Mouse (Mus musculus) neural tube, embryonic 13.5 days (tissue): Measurements from ENCODE around the gene Mapk8ip1. TPM values are rescaled to one million over a fixed set of nuclear protein-coding genes. Genes with fewer than 3 reads are reported as not detected.

ENCODE experiments used
- ATAC-seq: fragments of 200-750 bp; cut with Nextera tagmentation; 2 replicates; pipeline ENCODE4 v1.8.0; 2017; ENCODE audit warnings: low read depth, mild to moderate bottlenecking, moderate TSS enrichment, moderate library complexity
- H3K27ac ChIP-seq: fragments of 300-500 bp; sonication (generic); replicated peaks from 2 replicates; pipeline ENCODE4 v1.5.1; 2015; ENCODE audit warnings: moderate library complexity, mild to moderate bottlenecking, inconsistent platforms
- H3K27me3 ChIP-seq: fragments of 300-500 bp; sonication (generic); 2 replicates; pipeline ENCODE4 v1.6.1; 2015; ENCODE audit warnings: mild to moderate bottlenecking, inconsistent platforms
- H3K36me3 ChIP-seq: fragments of 300-500 bp; sonication (generic); 2 replicates; pipeline ENCODE4 v1.6.1; 2015; ENCODE audit warnings: mild to moderate bottlenecking, inconsistent platforms
- H3K4me1 ChIP-seq: fragments of 300-500 bp; sonication (generic); replicated peaks from 2 replicates; pipeline ENCODE4 v1.6.1; 2015; ENCODE audit warnings: inconsistent platforms
- H3K4me2 ChIP-seq: fragments of 300-500 bp; sonication (generic); 2 replicates; pipeline ENCODE4 v1.6.1; 2015; ENCODE audit warnings: inconsistent platforms, mild to moderate bottlenecking, moderate library complexity
- H3K4me3 ChIP-seq: fragments of 300-500 bp; sonication (generic); 2 replicates; pipeline ENCODE4 v1.5.1; 2015; ENCODE audit warnings: mild to moderate bottlenecking, inconsistent platforms
- H3K9ac ChIP-seq: fragments of 300-500 bp; sonication (generic); 2 replicates; pipeline ENCODE4 v1.6.1; 2015; ENCODE audit warnings: moderate library complexity, mild to moderate bottlenecking, inconsistent platforms
- H3K9me3 ChIP-seq: fragments of 300-500 bp; sonication (generic); 2 replicates; pipeline ENCODE4 v1.6.1; 2016; ENCODE audit warnings: inconsistent platforms
- WGBS: fragments of 180-500 bp; shearing (Covaris S2); methylation state at CpG from one replicate; pipeline ENCODE4 v1.1.7; 2015; 5-methylcytosine and 5-hydroxymethylcytosine counted together
- polyA plus RNA-seq: library from polyadenylated mRNA; unstranded; fragments of >200 nt; fragmentation: Nextera tagmentation; extraction: Ambion mirVana; gene quantifications from 2 replicates; pipeline ENCODE4 v1.2.1, GENCODE M21; 2015

The Mapk8ip1 gene
- 138 and 152 TPM in 2 replicates for polyA plus RNA-seq

DNA sequence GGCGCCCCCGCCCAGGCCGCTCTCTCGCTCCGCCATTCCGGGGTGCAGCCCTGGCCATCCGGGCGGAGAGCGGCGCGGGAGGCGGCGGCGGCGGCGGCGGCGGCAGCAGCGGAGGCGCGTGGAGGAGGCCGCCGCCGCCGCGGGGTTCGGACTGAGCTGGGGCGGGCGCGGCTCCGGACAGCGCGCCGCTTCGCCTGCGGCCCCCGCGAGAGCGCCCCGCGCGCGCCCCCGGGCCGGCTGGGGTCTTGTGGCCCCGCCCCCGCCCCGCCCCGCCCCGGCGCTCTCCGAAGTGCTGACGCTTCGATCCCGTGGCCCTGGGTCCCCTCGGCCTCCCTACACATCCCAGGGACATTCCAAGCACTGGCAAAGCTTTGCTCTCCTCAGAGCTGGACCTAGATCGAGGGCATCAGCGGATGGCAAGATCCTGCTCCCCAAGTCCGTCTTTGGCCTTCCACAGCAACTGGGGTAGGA lies at the start of gene Mapk8ip1:
Gene Mapk8ip1, minus strand, starts transcription at position 173 of the 471 bp plus-strand sequence.
- peak within 1 kb of the TSS; percentile 97 for H3K9ac ChIP-seq
- peak within 1 kb of the TSS; percentile 75 for H3K4me2 ChIP-seq
- peaks cover 72% of the 10 kb centered on the region for H3K4me1 ChIP-seq
- no peaks in the 10 kb centered on the region for H3K9me3 ChIP-seq
- H3K36me3 ChIP-seq = peaks cover 26% of the 10 kb centered on the region
- ATAC-seq = peak; percentile 68
- H3K27ac ChIP-seq = peak within 1 kb of the TSS; percentile 84
- WGBS = 2% methylated on average over 31 of the region's 59 CpGs
- peak within 1 kb of the TSS; percentile 86 for H3K4me3 ChIP-seq
- no peaks in the 10 kb centered on the region for H3K27me3 ChIP-seq

DNA sequence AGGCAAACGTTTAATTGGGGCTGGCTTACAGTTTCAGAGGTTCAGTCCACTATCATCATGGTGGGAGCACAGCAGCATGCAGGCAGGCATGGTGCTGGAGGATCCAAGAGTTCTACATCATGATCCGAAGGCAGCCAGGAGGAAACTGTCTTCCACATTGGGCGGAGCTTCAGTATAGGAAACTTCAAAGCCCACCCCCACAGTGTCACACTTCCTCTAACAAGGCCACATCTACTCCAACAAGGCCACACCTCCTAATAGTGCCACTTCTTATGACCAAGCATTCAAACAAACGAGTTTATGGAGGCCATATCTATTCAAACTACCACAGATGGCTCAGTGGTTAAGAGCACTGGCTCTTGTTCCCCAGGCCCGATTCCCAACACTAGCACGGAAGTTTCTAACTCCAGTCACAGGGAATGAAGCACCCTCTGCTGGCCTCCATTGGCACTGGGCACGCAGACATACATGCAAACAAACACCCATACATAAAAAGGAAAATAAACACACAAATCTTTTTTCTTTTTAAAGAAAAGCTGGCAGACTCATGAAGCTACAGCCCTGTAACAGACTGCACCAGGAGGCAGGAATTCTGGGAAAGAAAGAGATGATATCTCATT lies 46.2 kb upstream of the Mapk8ip1 start:
- peaks cover 3% of the 10 kb centered on the region; the same call in 1 of the 2 replicates for H3K4me1 ChIP-seq
- H3K4me3 ChIP-seq = no peak overlapping the region
- H3K9me3 ChIP-seq = no peaks in the 10 kb centered on the region
- no peaks in the 10 kb centered on the region for H3K27me3 ChIP-seq
- H3K36me3 ChIP-seq = peaks cover under 1% of the 10 kb centered on the region; the same call in 1 of the 2 replicates
- no peak overlapping the region for H3K9ac ChIP-seq
- 60% methylated on average over 7 of the region's 7 CpGs for WGBS
- ATAC-seq = no peak
- no peak overlapping the region for H3K27ac ChIP-seq
- H3K4me2 ChIP-seq = no peak overlapping the region

DNA sequence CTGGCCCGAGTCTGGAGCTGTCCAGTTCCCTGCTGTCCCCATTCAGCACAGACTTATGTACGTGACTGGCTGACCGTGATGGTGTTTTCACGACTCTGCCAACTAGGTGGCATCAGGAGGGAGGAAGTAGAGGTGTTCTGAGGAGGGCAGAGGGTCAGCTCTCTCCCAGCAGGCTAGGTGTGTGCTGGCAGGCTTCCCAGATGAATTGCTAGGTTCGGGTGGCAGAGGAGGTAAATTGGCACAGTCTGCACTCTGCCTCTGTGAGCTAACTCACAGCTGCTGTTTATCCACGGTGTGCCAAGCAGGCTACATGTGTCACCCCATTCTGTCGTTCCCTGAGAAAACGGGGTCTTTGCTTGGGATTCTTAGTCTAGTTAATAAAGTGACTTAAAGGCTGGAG lies 45.6 kb upstream of the Mapk8ip1 start:
- no peaks in the 10 kb centered on the region for H3K27me3 ChIP-seq
- no peak overlapping the region for H3K27ac ChIP-seq
- H3K4me1 ChIP-seq = peaks cover 3% of the 10 kb centered on the region; the same call in 1 of the 2 replicates
- no peaks in the 10 kb centered on the region for H3K9me3 ChIP-seq
- no peaks in the 10 kb centered on the region for H3K36me3 ChIP-seq
- ATAC-seq = no peak
- H3K4me3 ChIP-seq = no peak overlapping the region
- no peak overlapping the region for H3K9ac ChIP-seq
- no peak overlapping the region for H3K4me2 ChIP-seq
- WGBS = 78% methylated on average over 8 of the region's 8 CpGs

DNA sequence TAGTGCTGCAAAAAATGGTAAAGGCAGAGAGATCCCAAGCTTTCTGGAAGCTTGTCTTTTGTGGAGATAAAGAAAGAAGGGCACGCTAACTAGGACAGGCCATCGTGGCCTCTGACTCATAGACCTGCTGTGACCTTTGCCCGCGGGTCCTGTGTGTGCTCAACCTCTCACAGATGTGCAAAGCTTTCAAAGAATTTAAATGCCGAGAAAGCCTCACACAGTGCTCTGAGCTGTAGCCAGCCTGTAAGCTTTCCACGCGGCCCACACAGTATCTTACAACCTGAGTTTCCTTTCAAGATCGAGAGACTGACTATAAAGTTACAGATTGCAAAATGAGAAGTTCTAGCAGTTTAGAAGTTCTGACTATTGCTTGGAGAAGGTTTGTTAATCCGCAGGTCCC lies 44.8 kb upstream of the Mapk8ip1 start:
- Histone ChIP-seq H3K9me3 (no peaks in the 10 kb centered on the region), H3K4me1 (peaks cover 3% of the 10 kb centered on the region; the same call in 1 of the 2 replicates), H3K9ac (no peak overlapping the region), H3K27me3 (no peaks in the 10 kb centered on the region), H3K36me3 (no peaks in the 10 kb centered on the region), H3K4me2 (no peak overlapping the region), H3K27ac (no peak overlapping the region), H3K4me3 (no peak overlapping the region)
- 60% methylated on average over 9 of the region's 9 CpGs for WGBS
- no peak for ATAC-seq

DNA sequence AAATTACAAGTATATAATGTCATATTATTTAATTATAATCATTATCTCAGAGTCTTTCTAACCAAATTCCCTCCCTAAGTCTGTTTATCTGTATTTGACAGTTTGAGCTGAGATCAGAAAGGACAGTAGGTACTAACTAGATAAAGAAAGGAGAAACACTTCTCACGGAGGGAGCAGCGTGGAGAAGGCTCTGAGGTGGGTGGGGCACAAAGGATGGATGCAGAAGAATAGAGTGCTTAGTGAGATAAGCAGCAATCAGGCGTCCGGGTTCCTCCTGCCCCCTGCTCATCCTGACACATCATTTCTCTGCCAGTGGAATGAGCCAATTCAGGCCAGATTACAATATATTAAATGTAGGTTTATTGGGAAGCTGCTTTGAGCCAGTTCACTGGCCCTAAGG lies 43.3 kb upstream of the Mapk8ip1 start:
- ATAC-seq = no peak
- Histone ChIP-seq H3K4me2 (no peak overlapping the region), H3K4me3 (no peak overlapping the region), H3K27me3 (no peaks in the 10 kb centered on the region), H3K27ac (no peak overlapping the region), H3K4me1 (peaks cover 3% of the 10 kb centered on the region; the same call in 1 of the 2 replicates), H3K36me3 (no peaks in the 10 kb centered on the region), H3K9me3 (no peaks in the 10 kb centered on the region), H3K9ac (no peak overlapping the region)
- WGBS = 52% methylated on average over 4 of the region's 4 CpGs

DNA sequence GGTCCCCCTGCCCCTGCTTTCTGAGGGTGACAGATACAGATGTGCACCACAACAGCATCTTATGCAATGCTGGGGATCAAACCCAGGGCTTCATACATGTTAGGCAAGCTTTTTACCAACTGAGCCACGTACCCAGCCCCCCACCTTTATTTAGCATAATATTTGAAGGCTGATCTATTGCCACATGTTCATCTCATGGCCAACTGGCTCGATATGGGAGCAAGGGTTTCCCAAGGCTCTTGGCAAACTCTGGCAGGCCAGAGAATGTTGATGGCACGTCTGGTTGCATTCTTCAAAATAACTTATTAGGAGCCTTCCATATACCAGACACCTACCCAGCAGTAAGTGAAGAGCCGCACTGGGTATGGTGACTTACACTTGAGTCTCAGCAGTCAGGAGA lies 42.2 kb upstream of the Mapk8ip1 start:
- ATAC-seq = no peak
- Histone ChIP-seq H3K4me1 (peaks cover 3% of the 10 kb centered on the region; the same call in 1 of the 2 replicates), H3K9ac (no peak overlapping the region), H3K27me3 (no peaks in the 10 kb centered on the region), H3K9me3 (no peaks in the 10 kb centered on the region), H3K27ac (no peak overlapping the region), H3K36me3 (no peaks in the 10 kb centered on the region), H3K4me2 (no peak overlapping the region), H3K4me3 (no peak overlapping the region)
- 89% methylated on average over 4 of the region's 4 CpGs for WGBS

DNA sequence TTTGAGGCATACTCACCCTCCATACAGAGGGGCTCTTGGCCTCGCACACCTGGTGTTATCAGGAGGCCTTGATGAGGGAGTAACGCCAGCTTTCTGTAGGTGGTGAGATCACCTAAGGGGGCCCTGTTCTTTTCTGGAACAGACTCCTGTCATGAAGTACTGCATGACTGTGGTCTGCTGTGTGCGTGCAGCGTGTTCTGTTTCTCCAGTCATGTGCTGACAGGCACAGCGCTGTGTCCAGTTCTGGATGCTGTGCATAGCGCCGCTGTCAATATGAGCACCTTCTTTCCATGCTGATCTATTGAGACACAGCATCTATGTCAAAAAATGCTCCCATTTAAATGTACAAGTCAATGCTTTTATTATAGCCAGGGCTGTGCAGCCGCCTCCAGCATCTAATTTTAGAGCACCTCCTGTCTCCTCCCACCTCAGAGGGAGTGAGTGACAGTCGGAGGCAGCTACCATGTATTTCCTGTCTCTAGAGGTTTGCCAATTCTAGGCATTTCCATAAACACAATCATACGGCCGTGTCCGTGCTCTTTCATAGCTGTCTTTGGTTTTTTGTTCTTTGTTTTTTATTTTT lies 41.4 kb upstream of the Mapk8ip1 start:
- Histone ChIP-seq H3K4me1 (peaks cover 6% of the 10 kb centered on the region; the same call in 1 of the 2 replicates), H3K4me3 (no peak overlapping the region), H3K27ac (no peak overlapping the region), H3K4me2 (no peak overlapping the region), H3K9ac (no peak overlapping the region), H3K9me3 (no peaks in the 10 kb centered on the region), H3K36me3 (no peaks in the 10 kb centered on the region), H3K27me3 (no peaks in the 10 kb centered on the region)
- ATAC-seq = no peak
- WGBS = 82% methylated on average over 12 of the region's 12 CpGs

DNA sequence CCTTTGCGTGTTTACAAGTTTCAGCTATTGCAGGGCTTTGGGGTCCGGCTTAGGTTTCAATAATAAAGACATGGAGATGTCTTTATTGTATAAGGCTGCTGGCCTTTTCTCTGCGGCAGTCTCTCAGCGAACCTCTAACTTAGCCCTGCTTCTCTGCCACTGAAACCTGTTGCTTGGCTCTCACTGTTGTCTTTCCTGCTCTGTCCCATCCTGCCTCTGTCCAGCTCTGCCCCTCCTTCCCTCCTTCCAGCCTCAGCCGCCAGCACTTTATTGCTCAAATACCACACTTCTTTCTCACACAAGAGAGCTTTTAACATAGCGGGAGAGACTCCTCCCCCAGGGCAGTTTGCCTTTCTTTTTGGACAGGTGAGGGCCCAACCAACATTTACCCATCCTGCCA lies 39.4 kb upstream of the Mapk8ip1 start:
- Histone ChIP-seq H3K27me3 (peaks cover under 1% of the 10 kb centered on the region; the same call in 1 of the 2 replicates), H3K9ac (no peak overlapping the region), H3K27ac (no peak overlapping the region), H3K4me1 (peaks cover 6% of the 10 kb centered on the region; the same call in 1 of the 2 replicates), H3K9me3 (no peaks in the 10 kb centered on the region), H3K36me3 (no peaks in the 10 kb centered on the region), H3K4me2 (no peak overlapping the region), H3K4me3 (no peak overlapping the region)
- WGBS = 52% methylated on average over 6 of the region's 6 CpGs
- no peak for ATAC-seq

DNA sequence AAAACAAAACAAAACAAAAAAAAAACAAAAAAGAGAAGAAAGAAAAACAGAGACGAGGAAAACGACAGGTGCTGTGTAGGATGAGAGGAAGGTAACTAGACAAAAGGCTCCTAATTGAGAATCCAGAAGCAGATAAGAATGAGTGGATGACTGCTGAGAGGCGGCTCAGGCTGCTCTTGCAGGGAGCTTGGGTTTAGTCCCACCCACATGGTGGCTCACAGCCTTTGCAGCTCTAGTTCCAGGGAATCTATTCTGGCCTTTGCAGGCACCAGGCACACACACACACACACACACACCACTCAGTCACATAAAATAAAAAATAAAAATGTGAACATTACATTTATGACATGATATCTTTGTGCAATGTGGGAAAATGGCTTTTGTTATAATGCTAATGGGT lies 37.5 kb upstream of the Mapk8ip1 start:
- Histone ChIP-seq H3K27me3 (peaks cover 6% of the 10 kb centered on the region; the same call in 1 of the 2 replicates), H3K9me3 (no peaks in the 10 kb centered on the region), H3K36me3 (no peaks in the 10 kb centered on the region), H3K4me1 (peaks cover 16% of the 10 kb centered on the region), H3K9ac (no peak overlapping the region), H3K27ac (no peak overlapping the region), H3K4me3 (no peak overlapping the region), H3K4me2 (no peak overlapping the region)
- no peak for ATAC-seq
- 69% methylated on average over 3 of the region's 3 CpGs for WGBS

DNA sequence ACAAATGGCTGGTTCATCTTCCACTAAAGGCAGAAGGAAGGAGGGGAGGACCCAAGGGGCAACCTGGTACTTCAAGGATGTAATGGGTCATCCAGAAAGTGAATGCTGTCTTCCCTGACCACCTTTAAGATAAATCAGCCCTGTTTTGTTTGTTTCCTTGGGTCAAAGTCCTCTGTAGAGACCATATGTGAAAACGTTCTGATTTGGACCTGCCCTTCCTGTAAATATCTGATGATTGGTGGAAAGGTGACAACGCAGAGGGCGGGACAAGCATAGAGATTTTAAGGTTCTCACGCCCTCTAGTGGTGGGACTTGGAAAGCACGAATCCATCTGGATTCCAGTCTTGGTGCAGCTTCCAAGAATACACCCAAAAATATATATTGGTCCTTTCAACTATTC lies 36.8 kb upstream of the Mapk8ip1 start:
- Histone ChIP-seq H3K4me1 (peaks cover 22% of the 10 kb centered on the region), H3K9ac (no peak overlapping the region), H3K4me2 (peak overlapping the region; percentile 47), H3K27ac (no peak overlapping the region), H3K4me3 (peak overlapping the region; percentile 11; the same call in 1 of the 2 replicates), H3K9me3 (no peaks in the 10 kb centered on the region), H3K36me3 (no peaks in the 10 kb centered on the region), H3K27me3 (peaks cover 6% of the 10 kb centered on the region; the same call in 1 of the 2 replicates)
- under 1% methylated on average over 5 of the region's 5 CpGs for WGBS
- ATAC-seq = no peak

DNA sequence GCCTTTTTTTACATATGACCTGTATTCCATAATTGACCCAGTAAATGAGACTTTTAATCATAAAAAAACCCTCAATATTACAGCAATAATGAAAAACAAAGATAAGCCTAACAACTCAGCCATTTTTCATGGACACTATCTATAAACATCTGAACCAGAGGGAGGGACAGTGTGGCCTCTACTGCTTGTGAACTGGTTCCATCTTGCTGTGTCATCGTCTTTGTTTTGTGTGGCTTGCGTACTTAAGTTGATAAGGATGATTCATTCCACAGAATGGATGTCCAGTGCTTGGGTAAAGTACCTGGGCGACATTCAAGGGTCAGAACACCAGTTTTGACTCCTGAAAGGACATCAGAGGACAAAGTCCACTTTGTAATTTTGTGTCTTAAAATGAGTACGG lies 36.3 kb upstream of the Mapk8ip1 start:
- Histone ChIP-seq H3K27ac (no peak overlapping the region), H3K27me3 (peaks cover 6% of the 10 kb centered on the region; the same call in 1 of the 2 replicates), H3K4me2 (peak overlapping the region; percentile 47), H3K9ac (no peak overlapping the region), H3K4me1 (peaks cover 24% of the 10 kb centered on the region), H3K9me3 (no peaks in the 10 kb centered on the region), H3K4me3 (no peak overlapping the region), H3K36me3 (no peaks in the 10 kb centered on the region)
- 81% methylated on average over 4 of the region's 4 CpGs for WGBS
- no peak for ATAC-seq

DNA sequence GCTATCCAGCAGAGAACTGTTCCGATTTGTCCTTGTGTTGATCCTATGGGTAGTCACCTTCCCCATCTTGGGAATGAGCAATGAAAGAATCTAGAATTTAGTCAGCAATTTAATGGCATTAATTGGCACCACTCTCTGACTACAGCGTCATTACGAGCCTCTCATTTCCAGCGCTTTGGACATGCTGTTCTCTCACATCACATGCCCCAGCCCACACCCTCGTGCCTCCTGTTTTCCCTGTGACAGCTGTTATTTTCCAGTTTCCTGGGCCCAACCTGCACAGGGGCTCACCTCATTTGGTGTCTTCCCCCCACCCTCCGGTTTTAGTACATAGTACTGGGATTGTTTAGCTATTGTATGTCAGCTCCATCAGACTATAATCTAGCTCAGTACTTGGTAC lies 34.0 kb upstream of the Mapk8ip1 start:
- H3K4me2 ChIP-seq = peak overlapping the region; percentile 73

More for the DNA sequence above, 34.0 kb upstream of the Mapk8ip1 start:
- no peak overlapping the region for H3K27ac ChIP-seq
- H3K27me3 ChIP-seq = peaks cover 6% of the 10 kb centered on the region; the same call in 1 of the 2 replicates
- no peaks in the 10 kb centered on the region for H3K36me3 ChIP-seq
- 50% methylated on average over 6 of the region's 6 CpGs for WGBS
- H3K4me3 ChIP-seq = peak overlapping the region; percentile 73; the same call in 1 of the 2 replicates
- H3K4me1 ChIP-seq = peaks cover 47% of the 10 kb centered on the region
- peak overlapping the region; percentile 65 for H3K9ac ChIP-seq
- ATAC-seq = no peak
- H3K9me3 ChIP-seq = no peaks in the 10 kb centered on the region
